Mouse (Mus musculus): Measurements from ENCODE around the gene Psmc2.

The Psmc2 gene

GRCm38 (mm10) chr5:21785053-21785452 is at the start of gene Psmc2, which contains the start of gene Dnajc2:
Psmc2 (plus strand) TSS chr5:21785283.
Dnajc2 (minus strand) TSS chr5:21785251.
- DNase-seq (ENCODE audit: extremely low read depth, insufficient read length, low spot score) = peak; percentile 96

GRCm38 (mm10) chr5:21735584-21735983 is 49.5 kb upstream of the Psmc2 start:
- peak; percentile 36 for DNase-seq (ENCODE audit: extremely low read depth, insufficient read length, low spot score)

- no peak for DNase-seq (ENCODE audit: extremely low read depth, insufficient read length, low spot score)
Observed at GRCm38 (mm10) chr5:21736046-21736445, 49.0 kb upstream of the Psmc2 start.

DNA sequence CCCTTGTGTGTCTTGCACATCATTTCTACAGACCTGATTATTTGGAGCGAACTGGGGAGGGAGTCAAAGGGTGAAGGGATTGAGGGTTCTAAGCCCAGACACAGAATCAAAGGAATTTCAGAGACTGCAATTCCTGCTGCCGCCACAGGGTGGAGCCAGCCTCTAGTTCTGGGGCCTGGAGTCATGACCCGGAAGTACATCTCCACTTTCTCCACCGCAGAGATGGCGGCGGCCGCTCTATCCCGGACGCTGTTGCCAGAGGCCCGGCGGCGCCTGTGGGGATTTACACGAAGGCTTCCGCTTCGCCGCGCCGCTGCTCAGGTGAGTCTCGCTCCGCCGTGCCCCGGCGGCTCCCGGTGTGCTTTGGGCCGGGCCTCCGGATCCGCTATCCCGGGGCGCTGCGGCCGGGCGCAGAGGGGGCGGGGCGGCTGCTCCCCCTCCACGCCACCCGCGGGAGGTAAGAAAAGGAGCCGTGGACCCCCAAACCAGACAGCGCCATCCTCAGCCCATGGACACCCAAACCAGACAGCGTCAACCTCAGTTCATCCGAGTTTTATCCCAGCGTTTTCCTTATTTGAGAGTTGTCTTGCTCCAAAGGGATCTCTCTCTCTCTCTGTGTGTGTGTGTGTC is 48.0 kb upstream of the Psmc2 start, which contains the start of gene Pmpcb:
Gene Pmpcb, plus strand, starts transcription at position 186 of the 630 bp plus-strand sequence.
- DNase-seq (ENCODE audit: extremely low read depth, insufficient read length, low spot score) = peak; percentile 75

- no peak for DNase-seq (ENCODE audit: extremely low read depth, insufficient read length, low spot score)
Observed at GRCm38 (mm10) chr5:21737620-21738019, 47.5 kb upstream of the Psmc2 start.

DNA sequence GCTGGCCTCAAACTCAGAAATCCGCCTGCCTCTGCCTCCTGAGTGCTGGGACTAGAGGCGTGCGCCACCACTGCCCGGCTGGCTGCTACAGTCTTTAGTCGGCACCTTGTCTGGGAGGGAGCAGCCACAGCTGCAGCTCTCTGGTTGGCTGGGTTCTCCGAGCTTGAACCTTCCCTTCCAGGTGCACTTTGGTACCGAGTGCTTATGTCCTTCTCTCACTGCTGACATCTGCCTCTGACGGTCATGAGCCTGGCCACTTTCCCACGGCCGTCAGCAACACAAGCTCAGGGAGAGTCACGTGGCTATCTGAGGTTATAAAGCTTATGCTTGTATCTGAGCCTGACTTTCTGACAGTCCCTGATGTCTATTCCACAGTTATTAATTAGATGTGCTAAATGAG is 46.0 kb upstream of the Psmc2 start:
- no peak for DNase-seq (ENCODE audit: extremely low read depth, insufficient read length, low spot score)

DNA sequence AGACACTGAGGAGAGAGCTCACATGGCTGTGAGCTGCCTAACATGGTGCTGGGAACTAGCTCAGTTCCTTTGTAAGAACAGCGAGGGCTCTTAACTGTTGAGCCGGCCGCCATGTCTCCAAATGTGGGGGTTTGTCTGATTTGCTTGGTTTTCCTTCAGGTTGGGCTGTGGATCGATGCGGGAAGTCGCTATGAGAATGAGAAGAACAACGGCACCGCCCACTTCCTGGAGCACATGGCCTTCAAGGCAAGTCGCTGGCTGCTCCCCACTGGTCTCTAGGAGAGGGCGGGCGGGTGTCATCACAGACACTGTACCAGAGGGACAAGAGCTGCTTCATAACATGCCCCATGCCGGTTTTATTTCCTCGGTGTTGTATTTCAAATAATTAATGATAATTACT is 45.2 kb upstream of the Psmc2 start:
- DNase-seq (ENCODE audit: extremely low read depth, insufficient read length, low spot score) = no peak

DNA sequence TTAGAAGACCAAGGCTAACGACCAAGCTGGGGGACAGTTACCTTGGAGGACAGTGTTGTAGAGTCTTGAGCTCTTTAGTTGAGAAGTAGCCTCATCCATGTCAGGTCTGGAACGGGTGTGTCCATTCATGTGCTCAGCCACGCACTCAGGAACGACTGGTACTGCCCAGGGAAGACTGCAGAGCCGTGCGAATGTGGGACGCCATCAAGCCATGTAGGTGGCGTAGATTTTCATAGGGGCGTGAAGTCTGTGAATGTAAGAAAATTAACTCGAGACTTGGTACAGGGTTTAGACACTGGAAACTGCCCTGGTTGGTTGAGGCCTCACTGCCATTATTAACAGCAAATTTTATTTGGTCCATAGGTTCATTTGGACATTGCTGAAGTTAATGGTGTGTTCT is 41.5 kb upstream of the Psmc2 start:
- no peak for DNase-seq (ENCODE audit: extremely low read depth, insufficient read length, low spot score)

DNA sequence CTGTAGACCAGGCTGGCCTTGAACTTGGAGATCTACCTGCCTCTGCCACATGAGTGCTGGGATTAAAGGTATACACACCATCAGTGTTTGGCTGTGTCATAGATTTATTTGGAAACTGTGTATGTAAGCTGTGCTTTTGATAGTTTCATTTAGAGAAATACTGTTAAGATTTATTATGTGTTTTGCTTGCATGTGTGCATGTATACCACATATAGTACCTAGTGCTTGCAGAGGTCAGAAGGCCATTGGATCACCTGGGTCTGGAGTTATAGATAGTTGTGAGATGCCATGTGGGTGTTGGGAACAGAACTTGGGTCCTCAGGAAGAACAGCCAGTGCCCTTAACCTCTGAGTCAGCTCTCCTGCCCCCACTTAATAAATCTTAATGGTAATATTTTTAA is 40.4 kb upstream of the Psmc2 start:
- no peak for DNase-seq (ENCODE audit: extremely low read depth, insufficient read length, low spot score)

DNA sequence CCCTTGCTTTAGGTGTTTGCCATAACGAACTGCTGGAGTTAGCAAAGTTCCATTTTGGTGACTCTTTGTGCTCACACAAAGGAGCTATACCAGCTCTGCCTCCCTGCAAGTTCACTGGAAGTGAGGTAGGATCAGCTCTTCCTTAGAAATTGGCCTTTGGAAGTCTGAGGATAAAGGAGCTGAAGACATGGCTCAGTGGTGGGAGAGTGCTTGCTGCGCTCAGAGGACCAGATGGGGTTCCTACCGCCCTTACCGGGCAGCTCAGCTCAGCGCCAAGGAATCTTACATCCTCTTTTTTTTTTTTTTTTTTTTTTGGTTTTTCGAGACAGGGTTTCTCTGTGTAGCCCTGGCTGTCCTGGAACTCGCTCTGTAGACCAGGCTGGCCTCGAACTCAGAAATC is 39.1 kb upstream of the Psmc2 start:
- DNase-seq (ENCODE audit: extremely low read depth, insufficient read length, low spot score) = no peak

DNA sequence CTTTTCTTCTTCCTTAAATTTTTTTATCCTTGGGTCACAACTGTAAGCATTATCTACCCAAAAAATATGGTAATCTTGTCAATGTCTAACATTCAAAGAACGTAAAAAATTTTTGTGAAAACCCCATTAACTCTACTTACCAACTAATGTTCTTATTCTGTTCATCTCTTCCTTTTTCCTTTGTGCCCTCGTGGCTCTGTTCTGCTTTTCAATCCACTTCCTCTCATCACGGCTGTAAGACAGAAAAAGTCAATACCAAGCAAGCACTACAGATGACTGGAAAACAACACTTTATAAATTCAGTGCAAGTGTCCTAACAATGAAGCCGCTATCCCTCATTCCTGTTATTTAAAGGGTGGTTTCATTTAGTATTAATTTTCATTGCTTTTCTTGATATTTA is 16.6 kb upstream of the Psmc2 start:
- DNase-seq (ENCODE audit: extremely low read depth, insufficient read length, low spot score) = no peak

GRCm38 (mm10) chr5:21769841-21770240 is 15.2 kb upstream of the Psmc2 start:
- no peak for DNase-seq (ENCODE audit: extremely low read depth, insufficient read length, low spot score)

- no peak for DNase-seq (ENCODE audit: extremely low read depth, insufficient read length, low spot score)
Observed at GRCm38 (mm10) chr5:21776491-21776890, 8.6 kb upstream of the Psmc2 start.

DNA sequence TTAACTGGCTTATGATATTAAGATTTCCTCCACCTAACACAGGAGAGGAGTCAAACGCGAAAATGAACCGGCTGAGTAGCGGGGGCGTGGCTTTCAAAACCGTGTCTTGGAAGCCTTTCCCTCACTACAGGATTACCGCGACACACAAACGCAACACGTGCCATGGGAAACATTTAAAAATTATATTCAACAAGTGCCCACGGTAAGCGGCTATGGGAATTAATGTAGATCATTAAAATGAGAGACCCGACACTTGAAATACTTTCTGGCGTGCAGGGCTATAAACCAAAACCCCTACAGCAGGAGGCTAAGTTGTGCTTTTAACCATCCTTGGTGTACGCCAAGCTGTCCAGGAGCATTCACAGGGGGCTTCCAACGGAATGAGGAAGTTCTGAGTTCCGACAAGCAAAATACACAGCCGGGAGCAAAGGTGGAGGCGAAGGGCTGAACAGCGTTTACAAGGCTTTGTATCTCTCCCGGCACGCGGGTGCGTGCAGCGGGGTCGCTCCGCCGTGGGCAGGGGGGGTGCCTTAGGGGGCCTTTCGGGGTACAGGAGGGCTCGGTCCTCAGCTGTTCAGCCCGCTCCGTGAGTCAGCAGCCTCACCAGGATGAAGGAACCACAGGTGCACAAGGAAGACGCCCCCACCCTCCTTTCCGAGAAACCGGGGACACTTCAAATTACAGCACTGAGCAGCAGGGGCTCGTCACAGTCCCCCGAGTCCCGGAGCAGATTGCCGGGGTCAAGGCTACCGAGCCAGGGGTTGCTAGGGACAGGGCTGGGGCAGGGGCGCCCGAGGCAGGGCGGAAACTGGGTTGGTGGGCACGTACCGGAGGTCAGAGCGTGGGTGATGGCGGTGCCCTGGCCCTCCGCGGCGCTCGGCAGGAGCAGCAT is 676 bp upstream of the Psmc2 start:
- DNase-seq (ENCODE audit: extremely low read depth, insufficient read length, low spot score) = no peak

- peak; percentile 16 for DNase-seq (ENCODE audit: extremely low read depth, insufficient read length, low spot score)
Observed at GRCm38 (mm10) chr5:21785776-21786175, 693 bp downstream of the Psmc2 start.

DNA sequence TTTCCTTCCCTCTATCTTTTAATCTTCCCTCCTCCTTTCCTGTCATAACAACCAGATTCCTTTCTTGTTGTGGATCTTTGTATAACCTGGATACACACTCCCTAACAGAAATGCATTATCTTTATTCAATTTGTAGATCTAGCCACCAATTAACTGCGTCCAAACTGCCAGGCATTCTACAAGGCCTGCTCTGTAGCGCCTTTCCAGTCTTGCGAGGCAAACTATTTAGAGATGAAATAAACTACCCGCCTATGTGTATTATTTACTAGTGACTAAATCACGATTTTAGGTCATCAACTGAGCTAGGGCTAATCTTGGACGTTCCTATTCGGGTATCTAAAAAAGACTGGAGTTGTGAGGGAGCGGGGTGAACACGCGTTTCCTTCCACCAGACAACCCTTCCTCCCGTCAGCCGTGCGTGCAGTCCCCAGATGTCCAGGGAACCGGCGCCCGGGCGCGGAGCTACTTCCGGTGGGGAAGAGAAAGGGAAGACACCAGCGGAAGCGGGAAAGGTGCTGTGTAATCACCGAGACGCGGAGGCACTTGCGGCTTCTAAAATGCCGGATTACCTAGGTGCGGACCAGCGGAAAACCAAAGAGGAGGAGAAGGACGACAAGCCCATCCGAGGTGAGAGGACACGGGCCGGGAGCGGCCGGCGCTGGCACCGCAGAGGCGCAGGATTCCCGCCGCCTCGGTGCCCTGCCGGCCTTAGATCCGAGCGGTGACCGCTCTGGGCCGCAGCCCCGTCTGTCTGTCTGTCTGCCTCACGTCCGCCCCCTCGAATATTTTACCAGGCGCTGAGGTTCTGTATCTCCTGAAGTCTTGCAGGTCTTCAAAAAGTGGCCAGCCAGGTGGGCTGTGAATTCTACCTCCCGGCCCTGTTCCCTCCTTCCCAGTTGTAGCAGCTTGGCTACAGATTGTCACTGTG is 1.4 kb downstream of the Psmc2 start:
- peak; percentile 91 for DNase-seq (ENCODE audit: extremely low read depth, insufficient read length, low spot score)

GRCm38 (mm10) chr5:21787186-21788105 is 2.4 kb downstream of the Psmc2 start:
- DNase-seq (ENCODE audit: extremely low read depth, insufficient read length, low spot score) = no peak

- no peak for DNase-seq (ENCODE audit: extremely low read depth, insufficient read length, low spot score)
Observed at GRCm38 (mm10) chr5:21789061-21789460, 4.0 kb downstream of the Psmc2 start.

GRCm38 (mm10) chr5:21792166-21792565 is 7.1 kb downstream of the Psmc2 start:
- DNase-seq (ENCODE audit: extremely low read depth, insufficient read length, low spot score) = no peak

- no peak for DNase-seq (ENCODE audit: extremely low read depth, insufficient read length, low spot score)
Observed at GRCm38 (mm10) chr5:21802907-21803306, 17.8 kb downstream of the Psmc2 start.
